Mouse (Mus musculus) gastrocnemius, adult 2 months (tissue): ENCODE measurements around the gene Tmem87b. TPM values are rescaled to one million over a fixed set of nuclear protein-coding genes. Genes with fewer than 3 reads are reported as not detected.

Experiments
- DNase-seq: peaks from one replicate; pipeline ENCODE4 v3.0.0; 2022
- H3K27ac ChIP-seq: fragments of 200-600 bp; 2 replicates; pipeline ENCODE4 v1.8.1; 2022; ENCODE audit warnings: mild to moderate bottlenecking
- H3K4me3 ChIP-seq: fragments of 200-600 bp; 2 replicates; pipeline ENCODE4 v1.8.1; 2022; ENCODE audit warnings: mild to moderate bottlenecking, moderate library complexity
- CTCF ChIP-seq: fragments of 200-600 bp; IDR thresholded peaks from 2 replicates; pipeline ENCODE4 v1.8.1; 2022; ENCODE audit warnings: antibody characterized with exemption, mild to moderate bottlenecking, moderate library complexity
- intact Hi-C: fragments of 180-260 bp; cut with DNase I; formaldehyde crosslinking; loops from one replicate; pipeline ENCODE4 v1.15.1; 2025
- total RNA-seq, 2 experiments: library from RNA; stranded (reverse); gene quantifications; 2 replicates each; pipeline ENCODE4 v1.2.3; 2021

The Tmem87b gene
- total RNA-seq, 2 experiments from 2014 or later, result 15.9 to 16.1 TPM

- Histone ChIP-seq H3K4me3 (no peak overlapping the region), H3K27ac (no peak overlapping the region)
- TF ChIP-seq CTCF, result no peak
- DNase-seq, result no peak
- intact Hi-C loops, result no loop called here
Observed at GRCm38 (mm10) chr2:128790875-128791614, 26.9 kb upstream of the Tmem87b start.

- Histone ChIP-seq H3K27ac (no peak overlapping the region), H3K4me3 (no peak overlapping the region)
- TF ChIP-seq CTCF, result no peak
- DNase-seq, result no peak
- intact Hi-C loops, result no loop called here
Observed at GRCm38 (mm10) chr2:128793958-128794357, 24.0 kb upstream of the Tmem87b start.

GRCm38 (mm10) chr2:128796463-128796862 is 21.5 kb upstream of the Tmem87b start:
- DNase-seq, result peak; percentile 33
- intact Hi-C loops, result no loop called here
- Histone ChIP-seq H3K4me3 (no peak overlapping the region), H3K27ac (peak overlapping the region; percentile 62)
- TF ChIP-seq CTCF, result no peak

GRCm38 (mm10) chr2:128803441-128803840 is 14.5 kb upstream of the Tmem87b start:
- TF ChIP-seq CTCF, result no peak
- intact Hi-C loops, result no loop called here
- Histone ChIP-seq H3K27ac (no peak overlapping the region), H3K4me3 (no peak overlapping the region)
- DNase-seq, result no peak

- Histone ChIP-seq H3K27ac (no peak overlapping the region), H3K4me3 (no peak overlapping the region)
- no peak for TF ChIP-seq CTCF
- no peak for DNase-seq
- intact Hi-C loops, result no loop called here
Observed at GRCm38 (mm10) chr2:128805341-128805740, 12.6 kb upstream of the Tmem87b start.

GRCm38 (mm10) chr2:128806561-128806960 is 11.4 kb upstream of the Tmem87b start:
- Histone ChIP-seq H3K4me3 (no peak overlapping the region), H3K27ac (no peak overlapping the region)
- DNase-seq, result peak; percentile 29
- intact Hi-C loops, result no loop called here
- no peak for TF ChIP-seq CTCF

GRCm38 (mm10) chr2:128812761-128813160 is 5.2 kb upstream of the Tmem87b start:
- no peak for DNase-seq
- intact Hi-C loops, result no loop called here
- H3K4me3 ChIP-seq, result no peak overlapping the region
- TF ChIP-seq CTCF, result no peak
- H3K27ac ChIP-seq, result no peak overlapping the region

GRCm38 (mm10) chr2:128816311-128816710 is 1.6 kb upstream of the Tmem87b start:
- no peak for DNase-seq
- H3K4me3 ChIP-seq, result no peak overlapping the region
- TF ChIP-seq CTCF, result no peak
- H3K27ac ChIP-seq, result no peak overlapping the region
- intact Hi-C loops, result loop anchor here (5.0 kb wide), 1 partner anchor 69 kb away; no protein-coding TSS in a partner anchor

- Histone ChIP-seq H3K27ac (peak overlapping the region; percentile 93), H3K4me3 (peak overlapping the region; percentile 98)
- intact Hi-C loops, result loop anchor here (1.0 to 5.0 kb wide), 2 partner anchors 70 to 119 kb away; partner anchors contain the start of gene Mertk
- DNase-seq, result no peak
- no peak for TF ChIP-seq CTCF
Observed at GRCm38 (mm10) chr2:128816916-128817315, 1.0 kb upstream of the Tmem87b start.

- H3K4me3 ChIP-seq, result peak overlapping the region; percentile 98
- peak; percentile 88 for TF ChIP-seq CTCF
- DNase-seq, result no peak
- H3K27ac ChIP-seq, result peak overlapping the region; percentile 93
- intact Hi-C loops, result loop anchor here (1.0 to 5.0 kb wide), 2 partner anchors 70 to 119 kb away; partner anchors contain the start of gene Mertk
Observed at GRCm38 (mm10) chr2:128817387-128817785, 532 bp upstream of the Tmem87b start.

- intact Hi-C loops, result loop anchor here (5.0 kb wide), 1 partner anchor 72 kb away; no protein-coding TSS in a partner anchor
- H3K27ac ChIP-seq, result peak overlapping the region; percentile 93
- peak; percentile 26 for DNase-seq
Observed at GRCm38 (mm10) chr2:128818956-128819643, 1.2 kb downstream of the Tmem87b start.

GRCm38 (mm10) chr2:128820631-128821030 is 2.7 kb downstream of the Tmem87b start:
- DNase-seq, result no peak
- Histone ChIP-seq H3K27ac (no peak overlapping the region), H3K4me3 (no peak overlapping the region)
- intact Hi-C loops, result no loop called here
- no peak for TF ChIP-seq CTCF

More at GRCm38 (mm10) chr2:128818956-128819643, 1.2 kb downstream of the Tmem87b start:
- H3K4me3 ChIP-seq, result peak overlapping the region; percentile 98
- TF ChIP-seq CTCF, result no peak

GRCm38 (mm10) chr2:128823893-128824292 is 6.0 kb downstream of the Tmem87b start:
- Histone ChIP-seq H3K27ac (no peak overlapping the region), H3K4me3 (no peak overlapping the region)
- intact Hi-C loops, result no loop called here
- no peak for DNase-seq
- TF ChIP-seq CTCF, result no peak
